21 mouse cellular contexts compared by ENCODE assay signal in the genomic region with DNA sequence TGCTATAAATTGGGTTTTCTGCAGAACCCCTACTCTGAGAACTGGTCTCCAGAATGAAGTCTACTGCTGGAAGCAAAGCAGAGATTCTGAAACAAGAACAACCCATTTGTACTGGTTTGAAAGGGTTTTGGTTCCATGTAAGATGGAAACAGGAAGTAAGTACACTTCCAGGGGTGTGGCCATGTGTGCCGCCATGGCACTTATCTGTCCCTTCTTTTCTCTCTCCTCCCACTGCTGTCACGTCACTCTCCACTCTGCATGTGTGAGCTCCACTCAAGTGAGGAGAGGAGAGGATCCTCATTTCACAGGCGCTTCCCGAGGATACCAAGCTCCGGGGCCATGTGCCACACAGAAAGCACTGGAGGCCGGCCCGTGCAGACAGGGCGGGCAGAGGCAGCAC. TPM values are rescaled to one million over a fixed set of nuclear protein-coding genes. Genes with fewer than 3 reads are reported as not detected.
DNase-seq lines count a peak whose midpoint lies in the region; ATAC-seq and TF ChIP-seq lines count a peak whose summit lies in the region.
"Had no signal": no experiment of that assay in that cellular context is flagged by ENCODE, and none has a peak within 500 bp of the region (broad histone marks: within the 10 kb centered on the region; RNA-seq: fewer than 3 reads in every experiment).

No protein-coding gene starts in this region.

- peak overlapping the region; percentile 50; the same call in 1 of the 2 replicates for H3K27ac ChIP-seq in liver, embryonic 16.5 days (ENCODE audit: low read length)
- no peak overlapping the region for H3K27ac ChIP-seq in intestine, postnatal 0 days (ENCODE audit: low read depth, low read length)
- H3K27ac ChIP-seq in neural tube, embryonic 15.5 days (replicated peaks), result no peak overlapping the region
- H3K27ac ChIP-seq: embryonic facial prominence, embryonic 13.5 days; heart, embryonic 10.5 days; hindbrain, postnatal 0 days; limb, embryonic 10.5 days; midbrain, embryonic 12.5 days had no signal

- 84% methylated on average over 8 of the region's 8 CpGs for WGBS in lung, adult 2 months
- WGBS in liver, embryonic 16.5 days (ENCODE audit: insufficient replicate concordance), result 65% methylated on average over 8 of the region's 8 CpGs
- WGBS in intestine, postnatal 0 days, result 82% methylated on average over 8 of the region's 8 CpGs
- 95% methylated on average over 8 of the region's 8 CpGs for WGBS in neural tube, embryonic 15.5 days

- no peaks in the 10 kb centered on the region for H3K4me1 ChIP-seq in lung, adult 2 months (ENCODE audit: control insufficient read depth, insufficient read depth, low read length)
- peaks cover 9% of the 10 kb centered on the region for H3K4me1 ChIP-seq in liver, embryonic 16.5 days (ENCODE audit: control insufficient read depth, low read depth, low read length)
- H3K4me1 ChIP-seq in intestine, postnatal 0 days (replicated peaks; ENCODE audit: control insufficient read depth, insufficient read depth, low read length), result no peaks in the 10 kb centered on the region
- no peaks in the 10 kb centered on the region for H3K4me1 ChIP-seq in neural tube, embryonic 15.5 days
- H3K4me1 ChIP-seq: heart, embryonic 10.5 days; limb, embryonic 10.5 days; midbrain, embryonic 12.5 days had no signal

- TF ChIP-seq CTCF in lung, adult 2 months (IDR thresholded peaks at IDR 0.05; ENCODE audit: insufficient read depth, low read length), result no peak
- TF ChIP-seq CTCF in intestine, postnatal 0 days (IDR thresholded peaks at IDR 0.05; ENCODE audit: low read depth), result no peak

- peaks cover 57% of the 10 kb centered on the region for H3K36me3 ChIP-seq in liver, embryonic 16.5 days (ENCODE audit: control insufficient read depth, insufficient read depth)
- peaks cover 42% of the 10 kb centered on the region for H3K36me3 ChIP-seq in intestine, postnatal 0 days (ENCODE audit: control insufficient read depth, insufficient read depth)
- H3K36me3 ChIP-seq in neural tube, embryonic 15.5 days, result peaks cover 50% of the 10 kb centered on the region

- no peak overlapping the region for H3K4me3 ChIP-seq in lung, adult 2 months (replicated peaks; ENCODE audit: extremely low read depth, low read depth, low read length)
- H3K4me3 ChIP-seq in liver, embryonic 16.5 days (ENCODE audit: low read depth, low read length), result no peak overlapping the region
- no peak overlapping the region for H3K4me3 ChIP-seq in intestine, postnatal 0 days (ENCODE audit: low read depth, low read length)
- no peak overlapping the region for H3K4me3 ChIP-seq in neural tube, embryonic 15.5 days (replicated peaks)
- H3K4me3 ChIP-seq: embryonic facial prominence, embryonic 13.5 days; heart, embryonic 10.5 days; limb, embryonic 10.5 days; midbrain, embryonic 12.5 days had no signal

- no peaks in the 10 kb centered on the region for H3K9me3 ChIP-seq in liver, embryonic 16.5 days (replicated peaks; ENCODE audit: control insufficient read depth, low read length)
- no peaks in the 10 kb centered on the region for H3K9me3 ChIP-seq in intestine, postnatal 0 days (ENCODE audit: control insufficient read depth)
- H3K9me3 ChIP-seq in neural tube, embryonic 15.5 days (replicated peaks), result no peaks in the 10 kb centered on the region
- H3K9me3 ChIP-seq: embryonic facial prominence, embryonic 13.5 days; heart, embryonic 10.5 days; limb, embryonic 10.5 days; midbrain, embryonic 12.5 days had no signal

- H3K27me3 ChIP-seq in liver, embryonic 16.5 days (ENCODE audit: control insufficient read depth, insufficient read depth, low read depth, low read length), result no peaks in the 10 kb centered on the region
- no peaks in the 10 kb centered on the region for H3K27me3 ChIP-seq in intestine, postnatal 0 days (replicated peaks; ENCODE audit: control insufficient read depth, insufficient read depth, low read length)
- H3K27me3 ChIP-seq in neural tube, embryonic 15.5 days (replicated peaks), result no peaks in the 10 kb centered on the region
- H3K27me3 ChIP-seq: embryonic facial prominence, embryonic 13.5 days; midbrain, embryonic 12.5 days had no signal

- TF ChIP-seq POLR2A in lung, adult 2 months (IDR thresholded peaks at IDR 0.05; ENCODE audit: borderline replicate concordance, extremely low read depth, low read depth, low read length), result no peak

- H3K9ac ChIP-seq in liver, embryonic 16.5 days (ENCODE audit: low read depth, low read length), result no peak overlapping the region
- no peak overlapping the region for H3K9ac ChIP-seq in intestine, postnatal 0 days (ENCODE audit: low read depth, low read length)
- no peak overlapping the region for H3K9ac ChIP-seq in neural tube, embryonic 15.5 days (replicated peaks)
- H3K9ac ChIP-seq: embryonic facial prominence, embryonic 13.5 days; midbrain, embryonic 12.5 days had no signal

- ATAC-seq in erythroid progenitor cell, adult 5-6 weeks (replicated peaks; ENCODE audit: low FRiP score, poor library complexity, severe bottlenecking), result peak; percentile 80
- ATAC-seq in liver, embryonic 16.5 days (ENCODE audit: low read depth), result peak; percentile 66
- ATAC-seq in intestine, postnatal 0 days, result no peak
- no peak for ATAC-seq in neural tube, embryonic 15.5 days (ENCODE audit: low FRiP score)
- ATAC-seq: hindbrain, postnatal 0 days had no signal

- no peak overlapping the region for H3K4me2 ChIP-seq in liver, embryonic 16.5 days (ENCODE audit: low read depth, low read length)
- no peak overlapping the region for H3K4me2 ChIP-seq in intestine, postnatal 0 days (replicated peaks; ENCODE audit: low read depth)
- H3K4me2 ChIP-seq in neural tube, embryonic 15.5 days, result no peak overlapping the region
- H3K4me2 ChIP-seq: embryonic facial prominence, embryonic 13.5 days; midbrain, embryonic 12.5 days had no signal

- peak; percentile 7 for DNase-seq in lung, postnatal 25 days (ENCODE audit: low spot score)
- no peak for DNase-seq in lung, adult 2 months
- no peak for DNase-seq in adrenal gland, adult 18-20 months (ENCODE audit: low spot score in 2 of 2)
- DNase-seq in yolk sac, embryonic 10.5 days (ENCODE audit: low spot score), result no peak
- DNase-seq: kidney, adult 8-10 months; kidney, postnatal 4 days; spleen, adult 18-20 months; thymus, postnatal 4 days had no signal

RNA-seq across cellular contexts. Expression of a gene that starts 7.6 kb away (rescaled TPM):
- polyA plus RNA-seq in lung, adult 2 months (2012; rRNA removed), result 12.9 and 23.9 TPM in 2 replicates
- 217 and 251 TPM in 2 replicates for total RNA-seq in erythroid progenitor cell, adult 5-6 weeks (2015; ENCODE audit: low replicate concordance)
- 117 and 125 TPM in 2 replicates for total RNA-seq in erythroid progenitor cell, adult 5-6 weeks (2017; ENCODE audit: low replicate concordance)
- 76.5 and 82.2 TPM in 2 replicates for polyA plus RNA-seq in liver, embryonic 16.5 days (2015; fragmentation: Nextera tagmentation; extraction: Ambion mirVana)
- polyA plus RNA-seq in intestine, postnatal 0 days (2015; fragmentation: Nextera tagmentation; extraction: Ambion mirVana), result 27.9 and 29.3 TPM in 2 replicates
- total RNA-seq in adrenal gland, adult 18-20 months (2021), result 10 to 100 TPM; 39.0 to 57.3 TPM
- 13.9 and 19.6 TPM in 2 replicates for polyA plus RNA-seq in neural tube, embryonic 15.5 days (2015; fragmentation: Nextera tagmentation; extraction: Ambion mirVana)

RNA-seq across cellular contexts. Expression of a gene that starts 10.5 kb away (rescaled TPM):
- 16.8 and 22.2 TPM in 2 replicates for polyA plus RNA-seq in lung, adult 2 months (2012; rRNA removed)
- total RNA-seq in erythroid progenitor cell, adult 5-6 weeks (2015; ENCODE audit: low replicate concordance), result 12.3 and 12.6 TPM in 2 replicates
- total RNA-seq in erythroid progenitor cell, adult 5-6 weeks (2017; ENCODE audit: low replicate concordance), result 2.3 and 9.0 TPM in 2 replicates
- 12.2 and 13.9 TPM in 2 replicates for polyA plus RNA-seq in liver, embryonic 16.5 days (2015; fragmentation: Nextera tagmentation; extraction: Ambion mirVana)
- 38.1 and 40.8 TPM in 2 replicates for polyA plus RNA-seq in intestine, postnatal 0 days (2015; fragmentation: Nextera tagmentation; extraction: Ambion mirVana)
- 10 to 100 TPM; 23.8 to 34.6 TPM for total RNA-seq in adrenal gland, adult 18-20 months (2021)
- polyA plus RNA-seq in neural tube, embryonic 15.5 days (2015; fragmentation: Nextera tagmentation; extraction: Ambion mirVana), result 26.8 TPM in 2 replicates

RNA-seq across cellular contexts. Expression of a gene that starts 10.5 kb away (rescaled TPM):
- 8.8 and 9.0 TPM in 2 replicates for polyA plus RNA-seq in lung, adult 2 months (2012; rRNA removed)
- not detected in 2 replicates for total RNA-seq in erythroid progenitor cell, adult 5-6 weeks (2015; ENCODE audit: low replicate concordance)
- not detected in 2 replicates for total RNA-seq in erythroid progenitor cell, adult 5-6 weeks (2017; ENCODE audit: low replicate concordance)
- polyA plus RNA-seq in liver, embryonic 16.5 days (2015; fragmentation: Nextera tagmentation; extraction: Ambion mirVana), result 1.2 and 1.5 TPM in 2 replicates
- polyA plus RNA-seq in intestine, postnatal 0 days (2015; fragmentation: Nextera tagmentation; extraction: Ambion mirVana), result 6.0 and 6.2 TPM in 2 replicates
- 1 to 10 TPM; 1.9 to 3.5 TPM for total RNA-seq in adrenal gland, adult 18-20 months (2021)
- polyA plus RNA-seq in neural tube, embryonic 15.5 days (2015; fragmentation: Nextera tagmentation; extraction: Ambion mirVana), result 8.9 and 9.2 TPM in 2 replicates

RNA-seq across cellular contexts. Expression of a gene that starts 24.8 kb away (rescaled TPM):
- 7.7 and 13.8 TPM in 2 replicates for polyA plus RNA-seq in lung, adult 2 months (2012; rRNA removed)
- 4.6 and 5.8 TPM in 2 replicates for total RNA-seq in erythroid progenitor cell, adult 5-6 weeks (2015; ENCODE audit: low replicate concordance)
- 0.76 and 7.2 TPM in 2 replicates for total RNA-seq in erythroid progenitor cell, adult 5-6 weeks (2017; ENCODE audit: low replicate concordance)
- polyA plus RNA-seq in liver, embryonic 16.5 days (2015; fragmentation: Nextera tagmentation; extraction: Ambion mirVana), result 3.5 and 3.6 TPM in 2 replicates
- 6.8 and 7.3 TPM in 2 replicates for polyA plus RNA-seq in intestine, postnatal 0 days (2015; fragmentation: Nextera tagmentation; extraction: Ambion mirVana)
- total RNA-seq in adrenal gland, adult 18-20 months (2021), result 1 to 10 TPM; 5.0 to 5.4 TPM
- 6.5 and 8.7 TPM in 2 replicates for polyA plus RNA-seq in neural tube, embryonic 15.5 days (2015; fragmentation: Nextera tagmentation; extraction: Ambion mirVana)

RNA-seq across cellular contexts. Expression of a gene that starts 25.1 kb away (rescaled TPM):
- 0.73 and 1.2 TPM in 2 replicates for polyA plus RNA-seq in lung, adult 2 months (2012; rRNA removed)
- total RNA-seq in erythroid progenitor cell, adult 5-6 weeks (2015; ENCODE audit: low replicate concordance), result not detected in 2 replicates
- total RNA-seq in erythroid progenitor cell, adult 5-6 weeks (2017; ENCODE audit: low replicate concordance), result not detected in 2 replicates
- 0.14 and 0.74 TPM in 2 replicates for polyA plus RNA-seq in liver, embryonic 16.5 days (2015; fragmentation: Nextera tagmentation; extraction: Ambion mirVana)
- 0.65 and 3.1 TPM in 2 replicates for polyA plus RNA-seq in intestine, postnatal 0 days (2015; fragmentation: Nextera tagmentation; extraction: Ambion mirVana)
- total RNA-seq in adrenal gland, adult 18-20 months (2021), result not detected
- polyA plus RNA-seq in neural tube, embryonic 15.5 days (2015; fragmentation: Nextera tagmentation; extraction: Ambion mirVana), result not detected in 2 replicates
- total RNA-seq: adrenal gland, postnatal 4 days; gastrocnemius, adult 18-20 months; heart, postnatal 25 days; hindbrain, postnatal 0 days; layer of hippocampus, postnatal 25 days had no signal
- polyA plus RNA-seq: embryonic facial prominence, embryonic 13.5 days had no signal

Comparison
In these comparisons a context has a peak if more than half of its experiments do, and no peak if none do; other contexts are left out.
1. ATAC-seq: peak in erythroid progenitor cell, adult 5-6 weeks (single experiment) and liver, embryonic 16.5 days (single experiment); none in intestine, postnatal 0 days (single experiment) and neural tube, embryonic 15.5 days (single experiment).